Mouse (Mus musculus): Measurements from ENCODE around the gene Akr1c20.

DNA sequence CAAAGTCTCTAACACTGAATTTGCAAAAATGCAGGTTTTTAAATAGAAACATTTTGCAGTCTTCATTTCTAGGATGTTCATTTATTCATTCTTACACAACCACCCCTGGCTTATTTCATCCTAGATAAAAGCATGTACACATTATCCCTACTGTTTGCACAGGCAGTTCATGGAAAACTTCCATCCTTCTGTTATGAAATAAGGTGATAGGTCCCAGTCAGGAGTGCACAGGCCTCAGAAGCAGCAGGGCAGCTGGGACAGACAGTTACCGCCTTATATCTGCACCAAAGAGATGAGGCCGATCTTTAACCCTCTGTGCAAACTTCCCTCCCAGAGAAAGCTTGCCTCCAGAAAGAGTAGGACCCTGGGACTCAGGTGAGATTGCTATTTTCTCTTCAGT lies 8.3 kb downstream of the Akr1c20 start:
- TF ChIP-seq CTCF (IDR thresholded peaks at IDR 0.05; ENCODE audit: low read depth, low read length) (no peak), POLR2A (IDR thresholded peaks at IDR 0.05; ENCODE audit: borderline replicate concordance, low read depth, low read length) (no peak)

Data from bone marrow macrophage, adult 2 months (primary cell).